Mouse (Mus musculus): ENCODE results near the gene Tada2a.

Gene Tada2a

GRCm38 (mm10) chr11:84113623-84114022, 15.8 kb downstream of the Tada2a start:
- DNase-seq = no peak

DNA sequence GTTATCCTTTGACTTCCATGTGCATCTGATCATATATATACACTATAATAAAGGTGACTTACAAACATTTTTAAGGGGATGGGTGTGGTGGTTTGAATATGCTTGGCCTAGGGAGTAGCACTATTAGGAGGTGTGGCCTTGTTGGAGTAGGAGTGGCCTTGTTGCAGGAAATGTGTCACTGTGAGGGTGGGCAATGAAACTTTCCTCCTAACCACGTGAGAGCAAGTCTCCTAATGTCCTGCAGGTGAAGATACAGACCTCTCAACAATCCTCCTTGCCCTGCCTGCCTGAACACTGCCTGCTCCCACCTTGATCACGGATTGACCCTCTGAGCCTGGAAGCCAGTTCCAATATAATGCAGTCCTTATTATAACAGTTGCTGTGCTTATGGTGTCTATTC, 22.3 kb downstream of the Tada2a start:
- no peak for DNase-seq

DNA sequence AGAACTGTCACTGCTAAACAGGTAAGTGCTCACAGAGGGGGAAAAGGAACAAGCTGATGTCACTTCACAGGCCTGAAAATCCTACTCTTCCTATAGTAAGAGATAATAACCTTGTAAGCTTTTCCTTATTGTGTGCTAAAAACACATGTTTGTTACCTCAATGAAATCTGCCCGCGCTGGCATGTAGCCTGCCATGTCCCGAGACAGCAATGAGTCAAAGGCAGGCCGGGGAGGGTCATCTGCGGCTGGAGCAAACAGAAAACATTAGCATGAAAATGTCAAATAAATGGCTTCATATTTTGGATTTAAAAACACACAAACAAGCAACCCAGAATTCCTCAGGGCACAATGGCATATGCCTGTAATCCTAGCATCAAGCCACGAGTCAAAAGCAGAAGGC, 25.4 kb downstream of the Tada2a start:
- no peak for DNase-seq

DNA sequence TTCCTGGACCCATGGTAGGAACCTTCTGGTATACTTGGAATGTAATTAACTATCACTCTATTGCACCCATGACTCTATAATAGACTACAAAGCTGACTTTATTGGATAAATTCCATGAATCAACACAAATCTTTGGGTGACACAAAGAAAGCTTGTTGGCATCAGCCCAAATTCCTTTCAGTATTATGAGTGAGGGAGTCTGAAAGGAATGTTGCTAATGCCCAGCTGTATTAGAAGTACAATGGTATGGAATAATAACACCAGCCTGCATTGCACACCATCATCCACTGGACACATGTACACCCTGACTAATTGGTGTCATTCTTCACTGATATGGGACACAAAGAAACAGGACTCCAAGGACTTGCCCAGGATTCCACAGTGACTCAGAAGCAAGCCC, 28.2 kb downstream of the Tada2a start:
- no peak for DNase-seq

DNA sequence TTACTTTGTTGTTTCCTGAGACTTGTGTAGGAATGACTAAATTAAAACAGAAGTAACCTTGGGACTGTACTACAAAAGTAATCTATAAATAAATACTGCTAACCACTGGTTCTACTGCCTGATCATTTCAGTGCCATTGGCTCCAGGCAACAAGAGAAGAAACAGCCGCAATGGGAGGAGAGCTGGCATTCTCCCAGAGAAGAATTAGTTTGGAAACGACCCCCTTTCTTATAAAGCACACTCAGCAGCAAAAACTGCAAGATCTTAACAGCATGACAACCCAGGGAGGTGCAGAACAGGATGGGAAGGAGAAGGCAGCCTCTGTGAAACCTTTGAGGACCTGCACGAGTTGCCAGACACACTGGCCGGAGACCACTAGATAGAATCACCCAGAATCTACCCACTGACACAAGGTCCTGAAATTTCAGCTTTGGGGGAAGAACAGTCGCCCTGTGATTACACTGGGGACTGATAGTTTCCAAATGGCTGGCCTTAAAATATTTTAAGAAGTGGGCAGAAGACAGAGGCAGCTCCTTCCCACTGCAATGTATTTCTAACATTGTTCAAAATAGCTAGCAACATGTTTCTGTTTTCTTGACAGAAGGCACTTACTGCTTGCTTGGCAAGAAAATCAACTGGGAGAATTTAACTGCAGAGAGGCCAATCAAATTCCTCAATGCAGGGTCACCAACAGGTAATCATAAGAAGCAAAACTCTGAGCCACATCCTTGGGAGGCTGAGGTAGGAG, 32.0 kb downstream of the Tada2a start:
- DNase-seq = no peak

DNA sequence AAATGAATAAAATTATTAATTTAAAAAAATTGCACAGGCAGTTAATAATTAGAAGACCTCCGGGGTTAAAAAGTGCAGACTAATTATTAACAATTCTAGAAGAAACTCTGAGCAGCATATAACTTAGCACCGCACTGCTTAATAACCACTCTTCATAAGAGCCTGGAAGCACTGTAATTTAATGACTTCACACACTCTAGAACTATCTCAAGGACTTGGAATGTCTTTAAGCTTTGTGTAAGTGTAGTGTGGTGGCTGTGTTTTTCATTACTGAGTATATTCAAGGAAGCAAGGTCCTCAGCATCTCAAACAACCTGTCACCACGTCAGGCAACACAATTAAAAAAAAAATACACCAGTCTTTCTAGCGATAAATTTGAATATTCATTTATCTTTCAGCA, 34.3 kb downstream of the Tada2a start:
- DNase-seq = no peak

GRCm38 (mm10) chr11:84090572-84090971, 38.8 kb downstream of the Tada2a start:
- DNase-seq = no peak

GRCm38 (mm10) chr11:84081901-84082300, 47.5 kb downstream of the Tada2a start:
- DNase-seq = no peak

- no peak for DNase-seq
Measured at GRCm38 (mm10) chr11:84080327-84080726, 49.1 kb downstream of the Tada2a start.

DNA sequence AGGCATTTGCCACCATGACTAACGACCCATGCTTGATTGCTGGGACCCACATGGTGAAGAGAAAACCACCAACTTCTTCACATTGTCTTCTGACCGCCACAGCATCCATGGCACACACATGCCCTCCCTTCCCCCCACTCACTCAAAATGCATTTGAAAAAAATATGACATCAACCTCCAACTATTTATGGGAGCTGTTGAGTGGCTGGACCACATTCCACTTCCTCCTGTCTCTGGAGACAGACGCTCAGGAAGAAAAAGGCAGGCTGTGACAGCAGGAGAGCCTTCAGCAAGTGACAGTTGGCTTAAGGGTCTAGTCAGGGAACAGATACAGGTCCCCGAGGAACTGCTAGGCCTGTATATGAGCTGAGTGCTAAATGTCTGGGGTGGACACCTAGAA, 49.5 kb downstream of the Tada2a start:
- DNase-seq = no peak

GRCm38 (mm10) chr11:84079361-84079760, 50.0 kb downstream of the Tada2a start:
- DNase-seq = no peak

DNA sequence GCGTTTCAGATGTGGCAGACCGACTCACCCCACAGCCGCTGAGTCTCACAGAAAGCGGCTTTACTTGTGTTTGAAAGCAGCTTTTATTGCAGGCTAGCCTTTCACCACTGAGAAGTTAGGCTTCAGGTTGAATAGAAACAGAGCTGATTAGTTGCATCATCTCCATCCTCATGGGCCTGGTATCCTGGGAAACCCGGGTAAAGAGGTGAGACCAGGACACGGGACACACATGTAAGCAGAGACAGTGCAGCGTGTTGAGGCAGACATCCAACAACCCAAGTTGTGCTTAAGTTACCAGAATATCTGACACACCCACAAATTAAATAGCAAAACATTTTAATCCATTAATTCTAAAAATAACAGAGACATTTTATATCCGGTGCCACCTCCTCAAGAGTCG, 50.8 kb downstream of the Tada2a start:
- no peak for DNase-seq

- DNase-seq = no peak
Measured at GRCm38 (mm10) chr11:84077008-84077407, 52.4 kb downstream of the Tada2a start.

- no peak for DNase-seq
Measured at GRCm38 (mm10) chr11:84073816-84074764, 55.3 kb downstream of the Tada2a start.

DNA sequence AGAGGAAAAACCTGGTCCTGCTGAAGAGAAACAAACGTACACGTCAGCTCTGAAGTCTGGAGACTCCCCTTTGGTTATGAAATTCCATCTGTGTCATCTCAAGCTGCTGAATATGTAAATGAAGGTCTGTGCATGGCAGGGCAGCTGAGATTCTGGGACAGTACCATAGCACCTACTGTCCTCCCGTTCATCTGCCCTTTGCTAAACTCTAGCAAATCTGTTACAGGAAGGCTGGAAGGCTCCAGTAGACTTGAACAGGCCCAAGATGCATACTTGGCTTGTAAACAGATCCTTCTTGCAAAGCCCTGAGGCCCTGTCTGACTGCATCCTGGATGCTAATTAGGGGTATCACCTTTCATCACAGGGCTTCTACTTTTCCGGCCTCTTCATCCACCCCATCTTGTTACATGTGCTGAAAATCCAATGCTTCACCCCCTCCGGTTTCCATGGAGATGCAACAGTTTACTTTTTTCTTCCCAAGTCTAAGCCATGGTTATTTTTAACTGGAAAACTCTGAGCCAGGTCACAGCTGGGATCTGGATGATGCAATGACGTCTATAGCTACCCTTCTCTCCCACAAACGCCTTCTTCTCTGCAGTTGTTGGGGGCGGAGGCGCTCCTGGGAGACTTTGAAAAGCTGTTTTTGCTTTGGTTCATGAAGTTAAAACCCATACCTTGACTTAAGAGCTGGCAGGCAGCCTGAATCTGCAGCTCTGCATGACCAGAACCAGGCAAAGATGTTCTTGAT, 56.3 kb downstream of the Tada2a start:
- DNase-seq = no peak

- DNase-seq = no peak
Measured at GRCm38 (mm10) chr11:84069034-84069370, 60.4 kb downstream of the Tada2a start, which contains the start of gene Dusp14. Gene Dusp14, minus strand, starts transcription at chr11:84069261.

GRCm38 (mm10) chr11:84068191-84069033, 61.0 kb downstream of the Tada2a start:
- DNase-seq = peak; percentile 67 to 91

GRCm38 (mm10) chr11:84067720-84068190, 61.6 kb downstream of the Tada2a start:
- no peak for DNase-seq

DNA sequence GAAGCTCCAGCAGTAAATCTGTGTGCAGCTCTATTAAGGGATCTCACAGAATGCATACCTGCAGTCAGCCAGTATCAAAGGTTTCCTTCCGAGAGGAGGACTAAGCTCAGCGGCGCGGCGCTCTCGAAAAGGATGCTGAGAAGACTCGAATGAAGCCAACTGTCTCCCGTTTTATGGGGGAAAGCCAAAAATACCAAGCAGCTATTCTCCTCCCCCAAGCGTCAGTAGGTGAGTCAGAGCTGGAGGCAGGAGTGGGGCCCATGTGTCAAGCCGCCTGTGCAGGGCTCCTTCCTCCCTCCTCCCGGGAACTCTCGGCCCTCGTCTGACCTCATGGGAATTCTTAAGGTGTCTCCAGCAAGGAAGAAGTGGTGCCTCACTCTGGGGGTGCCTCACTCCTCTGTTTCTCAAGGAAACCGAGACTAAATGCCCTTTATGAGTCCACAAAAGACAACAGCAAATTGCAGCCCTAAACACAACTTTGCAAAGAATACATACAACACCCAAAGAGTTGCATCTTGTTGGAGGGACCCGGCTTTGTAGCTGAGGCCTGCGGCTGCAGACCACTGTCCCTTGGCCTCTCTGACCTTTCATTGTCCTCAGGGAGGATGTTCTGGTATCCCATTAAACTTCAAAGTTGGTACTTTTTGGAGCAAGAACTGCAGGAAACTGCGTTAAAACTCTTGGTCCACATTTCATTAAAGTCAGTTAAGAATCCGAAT, 62.3 kb downstream of the Tada2a start:
- peak; percentile 79 to 89 for DNase-seq

DNA sequence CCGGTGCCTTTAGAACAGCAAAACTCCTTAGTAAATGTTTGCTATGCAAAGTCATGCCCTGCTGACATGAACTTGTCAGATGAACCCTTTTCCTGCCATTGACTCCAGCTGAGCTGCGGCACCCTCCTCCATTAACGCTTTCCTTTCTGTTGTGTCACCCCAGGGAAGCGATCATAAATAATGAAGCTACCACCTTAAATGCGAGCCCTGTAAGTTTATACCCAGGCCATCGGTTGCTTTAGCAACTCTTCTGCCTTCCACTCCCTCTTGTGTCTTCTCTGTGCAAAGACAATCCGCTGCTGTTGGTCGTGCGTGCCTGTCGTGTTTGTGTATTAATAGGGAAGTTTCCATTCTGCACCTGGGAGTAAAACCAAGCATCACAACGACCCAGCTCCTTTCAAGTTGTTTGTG, 63.3 kb downstream of the Tada2a start:
- peak; percentile 46 to 68 for DNase-seq

DNA sequence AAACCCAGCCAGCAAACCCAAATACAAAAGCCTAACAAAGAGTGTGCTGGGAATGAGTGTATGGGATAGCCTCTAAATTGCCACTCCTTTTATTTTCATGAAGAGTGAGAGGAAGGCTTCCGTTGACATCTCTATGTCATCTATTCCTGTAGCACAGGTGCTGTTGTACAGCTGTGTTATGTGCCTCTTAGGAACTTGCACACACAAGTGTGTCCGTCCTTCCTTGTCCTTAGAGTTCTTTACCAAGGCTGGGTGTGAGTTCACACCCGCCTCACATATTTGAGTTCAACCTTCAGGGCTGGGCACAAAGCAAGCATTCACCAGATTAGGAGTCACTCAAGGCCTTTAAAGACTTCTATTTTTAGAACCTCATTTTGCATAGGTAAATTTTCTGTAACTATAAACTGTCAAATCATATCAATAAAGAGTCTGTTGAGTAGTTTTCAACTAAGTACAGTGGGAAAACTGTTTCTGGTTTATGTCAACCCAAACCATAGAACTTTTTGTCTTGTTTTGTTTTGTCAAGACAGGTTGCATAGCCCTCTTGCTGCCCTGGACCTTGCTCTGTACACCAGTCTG, 65.7 kb downstream of the Tada2a start:
- no peak for DNase-seq
